Mouse (Mus musculus): ENCODE results near the gene BC030867.

GRCm38 (mm10) chr11:102291051-102291535, 42.4 kb downstream of the BC030867 start:
- no peak for TF ChIP-seq CTCF (IDR thresholded peaks at IDR 0.05; ENCODE audit: extremely low read depth, insufficient read depth, low read length)
- no peak for TF ChIP-seq POLR2A (IDR thresholded peaks at IDR 0.05; ENCODE audit: extremely low read depth, insufficient read depth, low read length)
